Mouse (Mus musculus) ovary, postnatal 36 days (tissue): ENCODE data around the gene Scd1.
A peak's percentile ranks its signal among the peaks of the same experiment; 100 is the strongest.
"Not testable (repeated sequence)": the region's sequence is repeated elsewhere in the genome, so short reads cannot be mapped to it uniquely, and the experiment has no call there.

Source experiments
- DNase-seq: peaks from one replicate; pipeline ENCODE4 v3.0.0; 2022; ENCODE audit warnings: low spot score, mixed read lengths

Gene Scd1

GRCm38 (mm10) chr19:44400076-44400475, 7.6 kb downstream of the Scd1 start:
- DNase-seq, result no peak

GRCm38 (mm10) chr19:44396742-44397141, 10.9 kb downstream of the Scd1 start:
- DNase-seq, result no peak

- DNase-seq, result no peak
These were observed 12.7 kb downstream of the Scd1 start for GRCm38 (mm10) chr19:44394972-44395371.

- no peak for DNase-seq
These were observed 13.7 kb downstream of the Scd1 start for GRCm38 (mm10) chr19:44393962-44394422.

- DNase-seq, result no peak
These were observed 15.2 kb downstream of the Scd1 start for GRCm38 (mm10) chr19:44392339-44393009.

GRCm38 (mm10) chr19:44391856-44392255, 15.8 kb downstream of the Scd1 start:
- no peak for DNase-seq

GRCm38 (mm10) chr19:44389507-44389906, 18.2 kb downstream of the Scd1 start:
- no peak for DNase-seq

GRCm38 (mm10) chr19:44388475-44389428, 18.9 kb downstream of the Scd1 start:
- peak; percentile 91 for DNase-seq

- DNase-seq, result no peak
These were observed 19.8 kb downstream of the Scd1 start for GRCm38 (mm10) chr19:44387746-44388474.

GRCm38 (mm10) chr19:44387089-44387671, 20.5 kb downstream of the Scd1 start:
- DNase-seq, result no peak

GRCm38 (mm10) chr19:44385887-44386498, 21.7 kb downstream of the Scd1 start:
- DNase-seq, result no peak

GRCm38 (mm10) chr19:44382682-44383321, 24.9 kb downstream of the Scd1 start:
- no peak for DNase-seq

GRCm38 (mm10) chr19:44380065-44380464, 27.6 kb downstream of the Scd1 start:
- no peak for DNase-seq

- DNase-seq, result no peak
These were observed 28.6 kb downstream of the Scd1 start for GRCm38 (mm10) chr19:44379090-44379489.

- DNase-seq, result no peak
These were observed 29.9 kb downstream of the Scd1 start for GRCm38 (mm10) chr19:44377629-44378375.

- no peak for DNase-seq
These were observed 31.1 kb downstream of the Scd1 start for GRCm38 (mm10) chr19:44376511-44376951.

- peak; percentile 60 for DNase-seq
These were observed 34.7 kb downstream of the Scd1 start for GRCm38 (mm10) chr19:44372969-44373368.

GRCm38 (mm10) chr19:44370231-44370630, 37.4 kb downstream of the Scd1 start:
- no peak for DNase-seq

GRCm38 (mm10) chr19:44369371-44369770, 38.3 kb downstream of the Scd1 start:
- no peak for DNase-seq

GRCm38 (mm10) chr19:44367076-44367475, 40.6 kb downstream of the Scd1 start:
- not testable (repeated sequence) for DNase-seq
